ENCODE assay signal across 31 mouse cellular contexts in the genomic region with DNA sequence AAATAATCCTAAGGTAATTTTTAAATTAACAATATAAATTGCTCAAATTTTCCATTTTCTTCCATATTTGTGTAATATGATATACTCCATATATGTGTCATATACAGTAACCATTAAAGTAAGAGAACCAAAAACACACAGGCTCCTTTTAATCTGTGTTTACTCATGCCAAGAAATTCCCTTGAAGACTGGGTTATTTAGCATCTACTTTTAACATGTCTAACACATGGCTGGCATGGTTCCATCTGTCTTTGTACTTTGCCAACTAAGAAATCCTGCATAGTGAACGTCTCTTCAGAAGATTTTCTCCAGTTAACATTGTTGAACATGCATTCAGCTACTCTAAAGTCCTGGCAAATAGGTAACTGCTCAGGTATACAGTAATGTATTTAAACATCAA. TPM values are rescaled to one million over a fixed set of nuclear protein-coding genes. Genes with fewer than 3 reads are reported as not detected.
A peak's percentile ranks its signal among the peaks of the same experiment; 100 is the strongest.
DNase-seq lines count a peak whose midpoint lies in the region; ATAC-seq and TF ChIP-seq lines count a peak whose summit lies in the region.
"Had no signal": no experiment of that assay in that cellular context is flagged by ENCODE, and none has a peak within 500 bp of the region (broad histone marks: within the 10 kb centered on the region; RNA-seq: fewer than 3 reads in every experiment).

No protein-coding gene starts in this region.

- peak; percentile 46; the same call in 1 of the 2 replicates for ATAC-seq in forebrain, embryonic 14.5 days
- no peak for ATAC-seq in hindbrain, postnatal 0 days
- no peak for ATAC-seq in megakaryocyte-erythroid progenitor cell, adult 5-6 weeks (replicated peaks; ENCODE audit: low FRiP score, low TSS enrichment, poor library complexity, severe bottlenecking)
- ATAC-seq: activated CD4-positive, CD25-positive, alpha-beta regulatory T cell, adult 4 months had no signal

- no peaks in the 10 kb centered on the region for H3K36me3 ChIP-seq in forebrain, embryonic 14.5 days (ENCODE audit: control insufficient read depth, insufficient read depth, low read length)
- H3K36me3 ChIP-seq in forebrain, embryonic 10.5 days (replicated peaks), result no peaks in the 10 kb centered on the region
- no peaks in the 10 kb centered on the region for H3K36me3 ChIP-seq in hindbrain, postnatal 0 days (ENCODE audit: insufficient read depth, low read length)
- H3K36me3 ChIP-seq: embryonic facial prominence, embryonic 12.5 days; hindbrain, embryonic 10.5 days; hindbrain, embryonic 15.5 days; liver, embryonic 15.5 days; lung, embryonic 15.5 days; midbrain, embryonic 12.5 days had no signal

- H3K27me3 ChIP-seq in forebrain, embryonic 14.5 days (replicated peaks; ENCODE audit: control insufficient read depth, insufficient read depth, low read length), result no peaks in the 10 kb centered on the region
- no peaks in the 10 kb centered on the region for H3K27me3 ChIP-seq in forebrain, embryonic 10.5 days (ENCODE audit: poor library complexity, severe bottlenecking)
- no peaks in the 10 kb centered on the region for H3K27me3 ChIP-seq in hindbrain, postnatal 0 days (ENCODE audit: insufficient read depth, low read length)
- H3K27me3 ChIP-seq: embryonic facial prominence, embryonic 12.5 days; hindbrain, embryonic 15.5 days; liver, embryonic 15.5 days; lung, embryonic 15.5 days; midbrain, embryonic 12.5 days had no signal

- H3K27ac ChIP-seq in forebrain, embryonic 14.5 days (ENCODE audit: low read depth, low read length), result no peak overlapping the region
- no peak overlapping the region for H3K27ac ChIP-seq in forebrain, embryonic 10.5 days
- no peak overlapping the region for H3K27ac ChIP-seq in left cerebral cortex, adult 2 months
- H3K27ac ChIP-seq in hindbrain, postnatal 0 days, result no peak overlapping the region
- H3K27ac ChIP-seq: embryonic facial prominence, embryonic 12.5 days; hindbrain, embryonic 10.5 days; hindbrain, embryonic 15.5 days; liver, embryonic 15.5 days; lung, embryonic 15.5 days; midbrain, embryonic 12.5 days; stomach, postnatal 0 days had no signal

- H3K4me1 ChIP-seq in forebrain, embryonic 14.5 days (ENCODE audit: control insufficient read depth, insufficient read depth, low read length), result no peaks in the 10 kb centered on the region
- H3K4me1 ChIP-seq in forebrain, embryonic 10.5 days, result no peaks in the 10 kb centered on the region
- H3K4me1 ChIP-seq in hindbrain, postnatal 0 days (ENCODE audit: insufficient read depth, low read length), result no peaks in the 10 kb centered on the region
- H3K4me1 ChIP-seq: embryonic facial prominence, embryonic 12.5 days; hindbrain, embryonic 10.5 days; hindbrain, embryonic 15.5 days; liver, embryonic 15.5 days; lung, embryonic 15.5 days; midbrain, embryonic 12.5 days had no signal

- TF ChIP-seq CTCF in left cerebral cortex, adult 2 months (IDR thresholded peaks at IDR 0.05), result no peak
- no peak for TF ChIP-seq CTCF in hindbrain, postnatal 0 days (IDR thresholded peaks at IDR 0.05; ENCODE audit: low read depth)

- H3K4me2 ChIP-seq in forebrain, embryonic 14.5 days (ENCODE audit: low read length), result no peak overlapping the region
- no peak overlapping the region for H3K4me2 ChIP-seq in hindbrain, postnatal 0 days (ENCODE audit: low read depth, low read length)
- H3K4me2 ChIP-seq: embryonic facial prominence, embryonic 12.5 days; hindbrain, embryonic 15.5 days; liver, embryonic 15.5 days; lung, embryonic 15.5 days; midbrain, embryonic 12.5 days had no signal

- intact Hi-C loops in left cerebral cortex, postnatal 14 days (cut with DNase I), result no loop called here
- intact Hi-C loops in left cerebral cortex, adult 2 months (cut with DNase I), result no loop called here

- H3K4me3 ChIP-seq in forebrain, embryonic 14.5 days (ENCODE audit: low read depth, low read length), result no peak overlapping the region
- no peak overlapping the region for H3K4me3 ChIP-seq in forebrain, embryonic 10.5 days
- H3K4me3 ChIP-seq in left cerebral cortex, adult 2 months, result no peak overlapping the region
- H3K4me3 ChIP-seq in hindbrain, postnatal 0 days (ENCODE audit: low read length), result no peak overlapping the region
- H3K4me3 ChIP-seq: embryonic facial prominence, embryonic 12.5 days; hindbrain, embryonic 10.5 days; hindbrain, embryonic 15.5 days; liver, embryonic 15.5 days; lung, embryonic 15.5 days; midbrain, embryonic 12.5 days had no signal

- DNase-seq in forebrain, embryonic 14.5 days (ENCODE audit: low spot score), result peak; percentile 73
- DNase-seq in forebrain, embryonic 10.5 days (ENCODE audit: extremely low spot score, low spot score), result no peak
- DNase-seq in left cerebral cortex, postnatal 14 days (ENCODE audit: low spot score in 2 of 2), result peak; percentile 19 to 36
- DNase-seq in left cerebral cortex, adult 2 months (ENCODE audit: extremely low spot score in 1 of 2, low spot score in 2 of 2), result no peak
- DNase-seq in right cerebral cortex, postnatal 4 days, result peak; percentile 19
- DNase-seq in right cerebral cortex, postnatal 36 days (ENCODE audit: low spot score in 2 of 2), result no peak
- no peak for DNase-seq in hindbrain, postnatal 0 days (ENCODE audit: low spot score)
- DNase-seq: adrenal gland, adult 2 months; adrenal gland, postnatal 36 days; cerebellum, adult 9-10 months; cerebellum, postnatal 36 days; gastrocnemius, postnatal 10 days; heart, postnatal 14 days; kidney, adult 18-20 months; layer of hippocampus, adult 9-11 months; lung, postnatal 36 days; right cerebral cortex, postnatal 14 days; thymus, adult 18-20 months; thymus, postnatal 25 days had no signal

- no peaks in the 10 kb centered on the region for H3K9me3 ChIP-seq in forebrain, embryonic 14.5 days (replicated peaks; ENCODE audit: control insufficient read depth, low read length)
- H3K9me3 ChIP-seq in forebrain, embryonic 10.5 days, result no peaks in the 10 kb centered on the region
- H3K9me3 ChIP-seq in hindbrain, postnatal 0 days (ENCODE audit: low read length), result no peaks in the 10 kb centered on the region
- H3K9me3 ChIP-seq: embryonic facial prominence, embryonic 12.5 days; hindbrain, embryonic 10.5 days; hindbrain, embryonic 15.5 days; liver, embryonic 15.5 days; lung, embryonic 15.5 days; midbrain, embryonic 12.5 days had no signal

- WGBS in forebrain, embryonic 14.5 days, result 24% methylated on average over 1 of the region's 1 CpGs
- 91% methylated on average over 1 of the region's 1 CpGs for whole genome bisulfite sequencing in forebrain, embryonic 10.5 days
- 40% methylated on average over 1 of the region's 1 CpGs for WGBS in hindbrain, postnatal 0 days

- H3K9ac ChIP-seq in forebrain, embryonic 14.5 days (ENCODE audit: low read length), result no peak overlapping the region
- H3K9ac ChIP-seq in hindbrain, postnatal 0 days (replicated peaks; ENCODE audit: low read length), result no peak overlapping the region
- H3K9ac ChIP-seq: embryonic facial prominence, embryonic 12.5 days; hindbrain, embryonic 15.5 days; liver, embryonic 15.5 days; lung, embryonic 15.5 days; midbrain, embryonic 12.5 days had no signal

RNA-seq across cellular contexts. Expression of a gene that starts 46.4 kb away (rescaled TPM):
- 4.9 and 5.5 TPM in 2 replicates for polyA plus RNA-seq in forebrain, embryonic 14.5 days (2014; fragmentation: Nextera tagmentation; extraction: Ambion mirVana)
- 4.2 and 5.2 TPM in 2 replicates for polyA plus RNA-seq in forebrain, embryonic 10.5 days (2016; fragmentation: Nextera tagmentation; extraction: Ambion mirVana)
- total RNA-seq in left cerebral cortex, postnatal 14 days (2021), result 1 to 10 TPM; 5.6 to 5.7 TPM
- total RNA-seq in left cerebral cortex, adult 2 months (2021), result 10 to 100 TPM; 10.5 TPM
- total RNA-seq in hindbrain, postnatal 0 days (2014; rRNA removed), result 7.1 and 8.7 TPM in 2 replicates
- 9.1 and 10.3 TPM in 2 replicates for polyA plus RNA-seq in hindbrain, postnatal 0 days (2015; fragmentation: Nextera tagmentation; extraction: Ambion mirVana)
- total RNA-seq in megakaryocyte-erythroid progenitor cell, adult 5-6 weeks (2014; fragmentation: Nextera tagmentation), result not detected in 2 replicates
- total RNA-seq in megakaryocyte-erythroid progenitor cell, adult 5-6 weeks (2017), result not detected in 2 replicates
- total RNA-seq: granulocyte monocyte progenitor cell, adult 5-6 weeks; megakaryocyte, adult 5-6 weeks; monocyte, adult 5-6 weeks had no signal
- polyA plus RNA-seq: activated CD4-positive, CD25-positive, alpha-beta regulatory T cell, adult 4 months had no signal

Comparison
In these comparisons a context has a peak if more than half of its experiments do, and no peak if none do; other contexts are left out.
1. DNase-seq: peak in forebrain, embryonic 14.5 days (single experiment), left cerebral cortex, postnatal 14 days (2 of 2) and right cerebral cortex, postnatal 4 days (single experiment); none in forebrain, embryonic 10.5 days (single experiment), left cerebral cortex, adult 2 months (0 of 2), right cerebral cortex, postnatal 36 days (0 of 2) and hindbrain, postnatal 0 days (single experiment).